Mouse (Mus musculus): ENCODE data around the gene Gm8660. TPM values are rescaled to one million over a fixed set of nuclear protein-coding genes. Genes with fewer than 3 reads are reported as not detected.
"Not testable (repeated sequence)": the region's sequence is repeated elsewhere in the genome, so short reads cannot be mapped to it uniquely, and the experiment has no call there.

Gene Gm8660
- total RNA-seq (2021), result not detected
- long read RNA-seq, experiment 1, result 0 reads
- long read RNA-seq, experiment 2, result 0 reads

DNA sequence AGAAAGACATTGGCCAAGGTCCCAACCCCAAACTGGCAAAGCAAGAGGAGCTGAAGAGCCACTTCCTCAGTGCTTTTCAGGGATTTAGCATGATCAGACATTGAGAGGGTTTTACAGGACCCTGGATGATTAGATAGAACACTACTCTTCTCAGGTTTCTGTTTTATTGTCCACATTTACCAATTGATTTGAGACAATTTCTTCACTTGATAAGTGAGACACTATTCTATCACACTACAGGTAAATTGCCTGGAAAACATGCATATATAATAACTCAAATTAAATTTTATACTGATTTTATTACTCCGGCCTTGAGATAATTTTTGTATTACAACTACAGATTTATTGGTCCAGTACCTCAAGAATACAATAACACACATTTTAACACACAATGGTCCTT lies at the start of gene Gm8660:
TSS of gene Gm8660 (minus strand) at position 101 of the 400 bp plus-strand sequence.
- DNase-seq (ENCODE audit: low spot score in 2 of 2), result not testable (repeated sequence)

- DNase-seq (ENCODE audit: low spot score in 2 of 2), result not testable (repeated sequence)
Measured at GRCm38 (mm10) chr7:22413283-22413682, 42.4 kb upstream of the Gm8660 start, which contains the start of gene Vmn1r148. Gene Vmn1r148 (plus strand): TSS chr7:22413583.

DNA sequence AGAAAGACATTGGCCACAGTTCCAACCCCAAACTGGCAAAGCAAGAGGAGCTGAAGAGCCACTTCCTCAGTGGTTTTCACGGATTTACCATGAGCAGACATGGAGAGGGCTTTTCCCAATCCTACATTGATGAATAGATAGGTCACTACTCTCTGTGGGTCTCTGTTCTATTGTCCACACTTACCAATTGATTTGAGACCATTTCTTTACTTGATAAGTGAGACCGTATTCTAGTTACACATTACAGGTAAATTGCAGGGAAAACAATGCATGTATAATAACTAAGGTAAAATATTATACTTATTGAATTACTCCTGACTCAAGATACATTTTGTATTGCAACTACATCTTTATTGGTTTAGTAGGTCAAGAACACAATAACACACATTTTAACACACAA lies 41.2 kb downstream of the Gm8660 start, which contains the start of gene Gm4187:
TSS of gene Gm4187 (minus strand) at position 101 of the 400 bp plus-strand sequence.
- not testable (repeated sequence) for DNase-seq (ENCODE audit: low spot score in 2 of 2)

Other genes with a start within 250 kb of the Gm8660 start
- not detected for gene Gm10666, start 236.3 kb downstream of the Gm8660 start, total RNA-seq (2021)
- not detected for gene Vmn1r142, start 207.0 kb downstream of the Gm8660 start, total RNA-seq (2021)
- not detected for gene Vmn1r143, start 181.7 kb downstream of the Gm8660 start, total RNA-seq (2021)
- not detected for gene Gm8653, start 169.8 kb downstream of the Gm8660 start, total RNA-seq (2021)
- not detected for gene Gm8453, start 141.6 kb downstream of the Gm8660 start, total RNA-seq (2021)
- gene Gm4187, start 41.3 kb downstream of the Gm8660 start, total RNA-seq (2021), result not detected
- gene Vmn1r148, start 42.5 kb upstream of the Gm8660 start, total RNA-seq (2021), result not detected
- gene Vmn1r149, start 67.2 kb upstream of the Gm8660 start, total RNA-seq (2021), result not detected
- gene Gm10665, start 93.0 kb upstream of the Gm8660 start, total RNA-seq (2021), result not detected
- not detected for gene Vmn1r151, start 128.6 kb upstream of the Gm8660 start, total RNA-seq (2021)
- gene Vmn1r152, start 151.9 kb upstream of the Gm8660 start, total RNA-seq (2021), result not detected
- not detected for gene Gm8677, start 163.8 kb upstream of the Gm8660 start, total RNA-seq (2021)
- not detected for gene Gm4201, start 194.3 kb upstream of the Gm8660 start, total RNA-seq (2021)
- not detected for gene Gm4565, start 217.1 kb upstream of the Gm8660 start, total RNA-seq (2021)